Mouse (Mus musculus): Measurements from ENCODE around the gene Gm9999. TPM values are rescaled to one million over a fixed set of nuclear protein-coding genes. Genes with fewer than 3 reads are reported as not detected.
"Not testable (repeated sequence)": the region's sequence is repeated elsewhere in the genome, so short reads cannot be mapped to it uniquely, and the experiment has no call there.

Gene Gm9999
- polyA plus RNA-seq, 1 experiment, result 1,518 TPM

- Histone ChIP-seq H3K4me3 (ENCODE audit: control insufficient read depth, low read depth, low read length) (peak overlapping the region; percentile 87), H3K27ac (ENCODE audit: control insufficient read depth, insufficient read depth, low read depth, low read length) (peak overlapping the region; percentile 92), H3K4me1 (ENCODE audit: control insufficient read depth, insufficient read depth, low read length) (no peaks in the 10 kb centered on the region), H3K36me3 (ENCODE audit: control insufficient read depth, insufficient read depth, low read length) (no peaks in the 10 kb centered on the region), H3K27me3 (ENCODE audit: control insufficient read depth, insufficient read depth, low read length) (no peaks in the 10 kb centered on the region)
- TF ChIP-seq CTCF (IDR thresholded peaks at IDR 0.05; ENCODE audit: control insufficient read depth, insufficient read depth, insufficient replicate concordance, low read depth, low read length) (no peak), POLR2A (IDR thresholded peaks at IDR 0.05; ENCODE audit: control insufficient read depth, low read depth, low read length) (no peak)
These were observed 3.7 kb downstream of the Gm9999 start for GRCm38 (mm10) chr7:46987073-46987472.

GRCm38 (mm10) chr7:46989387-46989786 is 6.0 kb downstream of the Gm9999 start:
- not testable (repeated sequence) for H3K27me3 ChIP-seq (ENCODE audit: control insufficient read depth, insufficient read depth, low read length); H3K27ac ChIP-seq (ENCODE audit: control insufficient read depth, insufficient read depth, low read depth, low read length); H3K4me1 ChIP-seq (ENCODE audit: control insufficient read depth, insufficient read depth, low read length)

GRCm38 (mm10) chr7:46993079-46993478 is 9.7 kb downstream of the Gm9999 start:
- Histone ChIP-seq H3K4me3 (ENCODE audit: control insufficient read depth, low read depth, low read length) (no peak overlapping the region), H3K36me3 (ENCODE audit: control insufficient read depth, insufficient read depth, low read length) (peaks cover 3% of the 10 kb centered on the region), H3K27ac (ENCODE audit: control insufficient read depth, insufficient read depth, low read depth, low read length) (no peak overlapping the region), H3K4me1 (ENCODE audit: control insufficient read depth, insufficient read depth, low read length) (no peaks in the 10 kb centered on the region), H3K27me3 (ENCODE audit: control insufficient read depth, insufficient read depth, low read length) (no peaks in the 10 kb centered on the region)
- TF ChIP-seq POLR2A (IDR thresholded peaks at IDR 0.05; ENCODE audit: control insufficient read depth, low read depth, low read length), result no peak
- no peak for TF ChIP-seq CTCF (IDR thresholded peaks at IDR 0.05; ENCODE audit: control insufficient read depth, insufficient read depth, insufficient replicate concordance, low read depth, low read length)

More at GRCm38 (mm10) chr7:46989387-46989786, 6.0 kb downstream of the Gm9999 start:
- peak overlapping the region; percentile 8; the same call in 1 of the 2 replicates for H3K4me3 ChIP-seq (ENCODE audit: control insufficient read depth, low read depth, low read length)
- not testable (repeated sequence) for H3K36me3 ChIP-seq (ENCODE audit: control insufficient read depth, insufficient read depth, low read length)

DNA sequence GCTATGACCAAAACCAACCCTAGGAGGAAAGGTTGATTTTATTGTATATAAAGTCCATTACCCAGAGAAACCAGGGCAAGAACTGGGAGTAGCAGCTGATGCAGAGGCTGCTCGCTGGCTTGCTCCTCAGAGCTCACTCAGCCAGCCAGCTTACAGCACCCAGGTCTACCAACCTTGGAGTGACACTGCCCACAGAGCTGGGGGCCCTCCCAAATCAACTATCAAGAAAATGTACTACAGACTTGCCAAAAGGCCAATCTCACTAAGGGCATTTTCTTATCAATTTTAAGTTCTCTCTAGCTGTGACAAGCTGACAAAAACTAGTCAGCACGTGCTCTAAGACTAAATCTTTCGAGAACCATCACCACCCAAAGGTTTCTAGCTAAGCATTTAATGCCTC is 12.2 kb downstream of the Gm9999 start:
- TF ChIP-seq CTCF (IDR thresholded peaks at IDR 0.05; ENCODE audit: control insufficient read depth, insufficient read depth, insufficient replicate concordance, low read depth, low read length) (no peak), POLR2A (IDR thresholded peaks at IDR 0.05; ENCODE audit: control insufficient read depth, low read depth, low read length) (no peak)
- Histone ChIP-seq H3K36me3 (ENCODE audit: control insufficient read depth, insufficient read depth, low read length) (peaks cover 6% of the 10 kb centered on the region), H3K27me3 (ENCODE audit: control insufficient read depth, insufficient read depth, low read length) (no peaks in the 10 kb centered on the region)

GRCm38 (mm10) chr7:46997008-46997407 is 13.6 kb downstream of the Gm9999 start:
- H3K27ac ChIP-seq (ENCODE audit: control insufficient read depth, insufficient read depth, low read depth, low read length), result no peak overlapping the region
- no peaks in the 10 kb centered on the region for H3K27me3 ChIP-seq (ENCODE audit: control insufficient read depth, insufficient read depth, low read length)
- TF ChIP-seq POLR2A (IDR thresholded peaks at IDR 0.05; ENCODE audit: control insufficient read depth, low read depth, low read length) (no peak), CTCF (IDR thresholded peaks at IDR 0.05; ENCODE audit: control insufficient read depth, insufficient read depth, insufficient replicate concordance, low read depth, low read length) (no peak)
- no peak overlapping the region for H3K4me3 ChIP-seq (ENCODE audit: control insufficient read depth, low read depth, low read length)
- H3K4me1 ChIP-seq (ENCODE audit: control insufficient read depth, insufficient read depth, low read length), result no peaks in the 10 kb centered on the region
- peaks cover 6% of the 10 kb centered on the region for H3K36me3 ChIP-seq (ENCODE audit: control insufficient read depth, insufficient read depth, low read length)

More for the DNA sequence above, 12.2 kb downstream of the Gm9999 start:
- no peak overlapping the region for H3K27ac ChIP-seq (ENCODE audit: control insufficient read depth, insufficient read depth, low read depth, low read length)
- H3K4me3 ChIP-seq (ENCODE audit: control insufficient read depth, low read depth, low read length), result no peak overlapping the region
- no peaks in the 10 kb centered on the region for H3K4me1 ChIP-seq (ENCODE audit: control insufficient read depth, insufficient read depth, low read length)

DNA sequence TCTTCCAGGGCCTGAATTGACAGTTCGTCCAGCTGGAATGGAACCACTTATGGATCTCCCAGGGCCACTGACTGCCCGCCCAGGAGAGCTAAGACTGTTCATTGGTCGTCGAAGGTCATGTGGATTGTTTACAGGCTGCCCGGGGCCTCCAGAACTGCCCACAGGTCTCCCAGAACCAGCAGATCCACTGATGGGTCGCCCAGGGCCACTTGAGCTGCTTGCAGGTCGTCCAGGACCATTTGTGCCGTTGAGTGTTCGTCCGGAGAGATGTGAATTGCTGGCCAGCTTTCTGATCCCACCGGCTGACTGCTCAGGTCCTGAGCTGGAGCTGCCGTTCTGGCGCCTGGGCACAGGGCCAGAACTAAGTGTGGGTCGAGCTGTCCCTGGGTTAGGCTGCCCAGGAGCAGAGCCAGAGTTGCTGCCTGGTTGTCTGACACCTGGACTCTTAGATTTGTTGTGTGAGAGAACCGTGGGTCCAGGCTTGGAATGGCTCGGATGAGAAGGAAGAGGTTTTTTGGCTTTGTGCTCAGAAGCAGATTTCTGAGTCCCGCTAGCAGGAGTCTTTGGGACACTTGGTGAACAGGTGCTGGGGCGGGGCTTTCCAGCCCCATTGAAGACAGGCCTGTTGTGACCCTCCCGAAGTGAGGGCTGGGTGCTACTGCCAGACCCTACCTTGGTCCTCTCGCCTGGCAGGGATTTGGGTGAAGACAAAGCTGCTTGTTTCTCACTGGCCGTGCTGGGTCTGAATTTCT is 14.4 kb downstream of the Gm9999 start:
- no peak for TF ChIP-seq POLR2A (IDR thresholded peaks at IDR 0.05; ENCODE audit: control insufficient read depth, low read depth, low read length)
- TF ChIP-seq CTCF (IDR thresholded peaks at IDR 0.05; ENCODE audit: control insufficient read depth, insufficient read depth, insufficient replicate concordance, low read depth, low read length), result no peak
- no peaks in the 10 kb centered on the region for H3K4me1 ChIP-seq (ENCODE audit: control insufficient read depth, insufficient read depth, low read length)
- peaks cover 6% of the 10 kb centered on the region for H3K36me3 ChIP-seq (ENCODE audit: control insufficient read depth, insufficient read depth, low read length)
- no peak overlapping the region for H3K4me3 ChIP-seq (ENCODE audit: control insufficient read depth, low read depth, low read length)
- no peaks in the 10 kb centered on the region for H3K27me3 ChIP-seq (ENCODE audit: control insufficient read depth, insufficient read depth, low read length)
- no peak overlapping the region for H3K27ac ChIP-seq (ENCODE audit: control insufficient read depth, insufficient read depth, low read depth, low read length)

GRCm38 (mm10) chr7:46998942-46999341 is 15.6 kb downstream of the Gm9999 start:
- TF ChIP-seq POLR2A (IDR thresholded peaks at IDR 0.05; ENCODE audit: control insufficient read depth, low read depth, low read length), result no peak

More at GRCm38 (mm10) chr7:46998942-46999341, 15.6 kb downstream of the Gm9999 start:
- Histone ChIP-seq H3K4me3 (ENCODE audit: control insufficient read depth, low read depth, low read length) (no peak overlapping the region), H3K27ac (ENCODE audit: control insufficient read depth, insufficient read depth, low read depth, low read length) (no peak overlapping the region), H3K36me3 (ENCODE audit: control insufficient read depth, insufficient read depth, low read length) (peaks cover 6% of the 10 kb centered on the region), H3K4me1 (ENCODE audit: control insufficient read depth, insufficient read depth, low read length) (no peaks in the 10 kb centered on the region), H3K27me3 (ENCODE audit: control insufficient read depth, insufficient read depth, low read length) (no peaks in the 10 kb centered on the region)

All from testis, adult 2 months (tissue).